Mouse (Mus musculus) cortical plate, adult 2 months (tissue): Measurements from ENCODE around the gene Casp12.

Experiments used
- CTCF ChIP-seq: fragments of 200-500 bp; IDR thresholded peaks from 2 replicates; pipeline ENCODE4 v1.5.1; 2011; ENCODE audit warnings: mild to moderate bottlenecking, control low read depth, low read length; ENCODE audit not compliant: insufficient read depth; ENCODE audit errors: extremely low read depth
- POLR2A ChIP-seq: fragments of 200-500 bp; IDR thresholded peaks from 2 replicates; pipeline ENCODE4 v1.6.1; 2011; ENCODE audit warnings: mild to moderate bottlenecking, low read length, control low read depth; ENCODE audit not compliant: insufficient read depth; ENCODE audit errors: extremely low read depth

DNA sequence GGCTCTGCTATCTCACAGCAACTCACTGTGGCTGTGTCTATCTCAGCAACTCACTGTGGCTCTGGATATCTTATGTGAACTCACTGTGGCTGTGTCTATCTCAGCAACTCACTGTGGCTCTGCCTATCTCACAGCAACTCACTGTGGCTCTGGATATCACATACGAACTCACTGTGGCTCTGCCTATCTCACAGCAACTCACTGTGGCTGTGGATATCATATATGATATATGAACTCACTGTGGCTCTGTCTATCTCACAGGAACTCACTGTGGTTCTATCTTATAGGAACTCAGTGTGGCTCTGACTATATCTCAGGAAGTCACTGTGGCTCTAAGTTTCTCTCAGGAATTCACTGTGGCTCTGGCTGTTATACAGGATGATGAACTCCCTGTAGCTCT lies 2.1 kb upstream of the Casp12 start:
- TF ChIP-seq CTCF (no peak), POLR2A (no peak)
